Mouse (Mus musculus): Measurements from ENCODE around the gene Myo3b. TPM values are rescaled to one million over a fixed set of nuclear protein-coding genes. Genes with fewer than 3 reads are reported as not detected.

The Myo3b gene
- polyA plus RNA-seq, 1 experiment from 2014 or later: 0.12 TPM

DNA sequence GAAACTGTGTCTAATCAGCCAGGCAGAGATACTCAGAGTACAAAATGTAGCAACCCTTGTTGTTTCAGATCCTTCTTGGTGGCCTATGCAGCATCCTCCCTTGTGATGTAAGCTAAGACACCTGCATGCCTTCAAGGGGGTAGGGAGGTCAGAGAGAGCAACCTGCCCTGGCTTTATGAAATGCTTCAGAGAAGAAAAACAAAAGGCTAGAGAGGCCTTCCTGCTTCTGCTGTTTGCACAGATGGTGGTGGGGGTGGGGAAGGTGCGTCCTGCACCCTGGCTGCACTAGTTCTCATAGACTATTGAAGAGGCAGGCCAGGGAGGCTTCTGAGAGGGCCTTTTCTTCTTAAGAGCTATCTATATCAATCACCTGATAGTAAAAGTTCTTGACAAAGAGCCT lies 245.2 kb downstream of the Myo3b start:
- H3K9ac ChIP-seq: no peak overlapping the region
- H3K27me3 ChIP-seq: no peaks in the 10 kb centered on the region
- no peak overlapping the region for H3K27ac ChIP-seq
- no peaks in the 10 kb centered on the region for H3K9me3 ChIP-seq (replicated peaks)
- no peaks in the 10 kb centered on the region for H3K36me3 ChIP-seq
- 58% methylated on average over 1 of the region's 1 CpGs for whole genome bisulfite sequencing
- H3K4me3 ChIP-seq: no peak overlapping the region
- ATAC-seq (ENCODE audit: low FRiP score): no peak
- no peak overlapping the region for H3K4me2 ChIP-seq (replicated peaks)
- H3K4me1 ChIP-seq: no peaks in the 10 kb centered on the region

GRCm38 (mm10) chr2:70291063-70291462 lies 252.1 kb downstream of the Myo3b start:
- Histone ChIP-seq H3K4me2 (replicated peaks) (no peak overlapping the region), H3K9me3 (replicated peaks) (no peaks in the 10 kb centered on the region; the same call in 1 of the 2 replicates), H3K27me3 (no peaks in the 10 kb centered on the region), H3K4me1 (no peaks in the 10 kb centered on the region), H3K27ac (no peak overlapping the region), H3K9ac (no peak overlapping the region), H3K36me3 (no peaks in the 10 kb centered on the region), H3K4me3 (no peak overlapping the region)
- WGBS: 70% methylated on average over 5 of the region's 5 CpGs
- no peak for ATAC-seq (ENCODE audit: low FRiP score)

DNA sequence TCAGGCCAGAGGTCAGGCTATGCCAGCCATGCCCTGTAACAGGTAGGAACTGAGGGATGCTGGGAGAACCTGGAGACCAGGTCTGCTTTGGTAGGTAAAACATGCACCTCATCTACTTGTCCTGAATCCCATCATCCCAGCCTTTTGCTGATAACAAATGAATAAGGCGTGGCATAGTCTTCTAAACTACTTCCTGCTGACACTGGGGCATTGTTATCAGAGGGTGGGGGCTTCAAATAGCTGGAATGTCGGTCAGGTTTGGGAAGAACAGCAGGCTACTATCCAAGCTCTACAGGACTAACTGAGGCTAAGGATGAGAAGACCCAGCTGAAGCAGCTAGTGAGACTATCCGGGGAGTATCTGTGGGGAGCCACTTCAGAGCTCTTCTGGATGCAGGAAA lies 253.8 kb downstream of the Myo3b start:
- Histone ChIP-seq H3K27ac (no peak overlapping the region), H3K27me3 (no peaks in the 10 kb centered on the region), H3K9me3 (replicated peaks) (no peaks in the 10 kb centered on the region; the same call in 1 of the 2 replicates), H3K4me3 (no peak overlapping the region), H3K4me1 (no peaks in the 10 kb centered on the region), H3K36me3 (no peaks in the 10 kb centered on the region), H3K4me2 (replicated peaks) (no peak overlapping the region), H3K9ac (no peak overlapping the region)
- WGBS: 65% methylated on average over 3 of the region's 3 CpGs
- no peak for ATAC-seq (ENCODE audit: low FRiP score)

DNA sequence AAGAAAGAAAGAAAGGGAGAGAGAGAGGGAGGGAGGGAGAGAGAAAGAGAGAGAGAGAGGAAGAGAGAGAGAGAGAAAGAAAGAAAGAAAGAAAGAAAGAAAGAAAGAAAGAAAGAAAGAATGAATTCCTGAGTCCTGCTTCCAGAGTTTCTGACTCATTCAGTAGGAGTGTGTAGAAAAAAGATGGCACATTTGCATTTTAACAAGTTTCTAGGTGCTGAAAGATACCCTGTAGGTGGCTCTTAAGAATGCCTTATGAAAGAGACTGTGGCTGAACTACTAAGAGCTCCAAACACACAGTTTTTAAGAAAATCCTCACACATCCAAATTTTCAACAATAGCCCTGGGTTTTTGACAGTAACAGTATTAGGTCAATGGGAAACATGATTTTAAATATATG lies 264.0 kb downstream of the Myo3b start:
- H3K9ac ChIP-seq: no peak overlapping the region

GRCm38 (mm10) chr2:70315125-70315524 lies 276.2 kb downstream of the Myo3b start:
- Histone ChIP-seq H3K27me3 (no peaks in the 10 kb centered on the region), H3K9ac (no peak overlapping the region), H3K27ac (no peak overlapping the region), H3K4me3 (no peak overlapping the region), H3K4me2 (replicated peaks) (no peak overlapping the region), H3K4me1 (0 out of 2 replicates have a peak, but pooled peaks cover 5% of the 10 kb centered on the region), H3K36me3 (no peaks in the 10 kb centered on the region), H3K9me3 (replicated peaks) (no peaks in the 10 kb centered on the region)
- ATAC-seq (ENCODE audit: low FRiP score): no peak
- 75% methylated on average over 9 of the region's 9 CpGs for WGBS

More for the DNA sequence above, 264.0 kb downstream of the Myo3b start:
- Histone ChIP-seq H3K4me1 (no peaks in the 10 kb centered on the region), H3K9me3 (replicated peaks) (no peaks in the 10 kb centered on the region), H3K4me3 (no peak overlapping the region), H3K27ac (no peak overlapping the region), H3K4me2 (replicated peaks) (no peak overlapping the region), H3K36me3 (no peaks in the 10 kb centered on the region), H3K27me3 (no peaks in the 10 kb centered on the region)
- no peak for ATAC-seq (ENCODE audit: low FRiP score)

DNA sequence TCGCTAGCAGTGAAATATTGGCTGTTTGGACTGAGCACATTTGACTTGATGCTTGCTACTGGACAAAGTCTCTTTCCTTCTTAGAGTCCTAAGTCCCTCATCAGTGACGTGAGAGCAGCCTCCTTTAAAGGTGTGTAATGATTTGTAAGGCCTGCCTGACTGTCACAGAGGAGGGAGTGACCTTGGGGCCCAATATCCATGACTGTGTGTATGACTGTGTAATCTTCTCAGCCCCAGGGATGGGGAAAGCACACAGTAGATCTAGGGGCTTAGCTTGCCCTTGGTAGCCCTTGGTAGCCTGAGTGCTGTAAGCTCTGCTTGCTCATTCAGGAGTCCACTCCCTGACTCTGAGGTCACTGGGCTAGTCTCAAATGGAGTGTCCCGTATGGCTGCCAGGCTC lies 276.8 kb downstream of the Myo3b start:
- H3K9ac ChIP-seq: no peak overlapping the region
- ATAC-seq (ENCODE audit: low FRiP score): no peak
- WGBS: 84% methylated on average over 3 of the region's 3 CpGs
- no peak overlapping the region for H3K27ac ChIP-seq
- H3K36me3 ChIP-seq: no peaks in the 10 kb centered on the region
- H3K27me3 ChIP-seq: no peaks in the 10 kb centered on the region
- H3K4me1 ChIP-seq: 0 out of 2 replicates have a peak, but pooled peaks cover 5% of the 10 kb centered on the region
- H3K4me3 ChIP-seq: no peak overlapping the region
- H3K9me3 ChIP-seq (replicated peaks): no peaks in the 10 kb centered on the region
- no peak overlapping the region for H3K4me2 ChIP-seq (replicated peaks)

DNA sequence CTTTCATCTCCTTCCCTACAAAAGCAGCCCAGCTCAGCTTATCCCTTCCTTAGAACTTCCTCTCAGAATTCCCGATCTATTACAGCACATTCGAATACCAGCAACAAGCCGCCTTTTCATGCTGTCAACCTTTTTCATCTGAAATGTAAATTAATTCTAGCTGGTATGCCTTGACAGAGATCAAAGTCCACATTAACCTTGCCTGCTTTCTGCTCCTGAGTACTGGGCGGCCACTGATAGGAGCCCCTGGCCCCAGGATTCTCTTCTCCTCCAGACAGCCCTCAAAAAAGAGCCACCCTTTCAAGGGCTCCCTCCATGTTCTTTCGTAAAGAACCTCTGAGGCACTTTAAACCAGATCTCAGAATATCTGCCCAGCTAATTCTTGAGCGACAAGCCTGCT lies 278.9 kb downstream of the Myo3b start:
- Histone ChIP-seq H3K27me3 (no peaks in the 10 kb centered on the region), H3K9ac (no peak overlapping the region), H3K27ac (no peak overlapping the region), H3K36me3 (no peaks in the 10 kb centered on the region), H3K9me3 (replicated peaks) (no peaks in the 10 kb centered on the region), H3K4me1 (0 out of 2 replicates have a peak, but pooled peaks cover 5% of the 10 kb centered on the region), H3K4me3 (no peak overlapping the region), H3K4me2 (replicated peaks) (no peak overlapping the region)
- WGBS: 16% methylated on average over 6 of the region's 6 CpGs
- no peak for ATAC-seq (ENCODE audit: low FRiP score)

- Histone ChIP-seq H3K9me3 (replicated peaks) (no peaks in the 10 kb centered on the region), H3K4me2 (replicated peaks) (no peak overlapping the region), H3K9ac (no peak overlapping the region), H3K4me3 (no peak overlapping the region), H3K4me1 (0 out of 2 replicates have a peak, but pooled peaks cover 5% of the 10 kb centered on the region), H3K36me3 (no peaks in the 10 kb centered on the region), H3K27me3 (no peaks in the 10 kb centered on the region), H3K27ac (no peak overlapping the region)
- no peak for ATAC-seq (ENCODE audit: low FRiP score)
- WGBS: 53% methylated on average over 5 of the region's 5 CpGs
Measured at GRCm38 (mm10) chr2:70318861-70319555, 280.1 kb downstream of the Myo3b start.

- H3K27me3 ChIP-seq: no peaks in the 10 kb centered on the region
- ATAC-seq (ENCODE audit: low FRiP score): no peak
- no peak overlapping the region for H3K9ac ChIP-seq
- 0 out of 2 replicates have a peak, but pooled peaks cover 3% of the 10 kb centered on the region for H3K4me1 ChIP-seq
- no peak overlapping the region for H3K27ac ChIP-seq
- no peaks in the 10 kb centered on the region for H3K36me3 ChIP-seq
- whole genome bisulfite sequencing: 74% methylated on average over 9 of the region's 9 CpGs
- H3K4me3 ChIP-seq: no peak overlapping the region
- H3K9me3 ChIP-seq (replicated peaks): no peaks in the 10 kb centered on the region
- H3K4me2 ChIP-seq (replicated peaks): no peak overlapping the region
Measured at GRCm38 (mm10) chr2:70322767-70323166, 283.8 kb downstream of the Myo3b start.

- no peak for ATAC-seq (ENCODE audit: low FRiP score)
- Histone ChIP-seq H3K27ac (no peak overlapping the region), H3K4me2 (replicated peaks) (no peak overlapping the region), H3K9ac (no peak overlapping the region), H3K27me3 (no peaks in the 10 kb centered on the region), H3K36me3 (no peaks in the 10 kb centered on the region), H3K4me3 (no peak overlapping the region), H3K4me1 (no peaks in the 10 kb centered on the region), H3K9me3 (replicated peaks) (no peaks in the 10 kb centered on the region)
- WGBS: 82% methylated on average over 11 of the region's 11 CpGs
Measured at GRCm38 (mm10) chr2:70327602-70328001, 288.7 kb downstream of the Myo3b start.

DNA sequence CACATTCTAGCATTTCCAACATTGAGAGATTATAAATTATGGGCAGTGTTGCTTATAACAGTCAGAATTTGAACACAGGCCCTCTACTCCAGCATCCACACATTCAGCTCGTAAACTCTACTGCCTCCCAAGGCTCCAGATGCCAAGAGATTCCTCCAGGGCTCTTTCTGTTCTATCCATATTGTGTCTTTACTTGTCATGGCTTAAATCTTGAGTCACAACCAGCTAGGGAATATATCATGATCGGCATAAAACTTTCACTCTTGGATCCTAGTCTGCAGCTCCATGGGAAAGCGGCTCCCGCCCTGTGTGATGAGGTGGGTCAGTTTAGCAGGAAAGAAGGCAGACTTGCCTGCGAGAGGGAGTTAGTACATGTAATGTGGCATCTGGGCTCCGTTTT lies 294.0 kb downstream of the Myo3b start:
- Histone ChIP-seq H3K27me3 (no peaks in the 10 kb centered on the region), H3K36me3 (no peaks in the 10 kb centered on the region), H3K4me3 (no peak overlapping the region), H3K9ac (no peak overlapping the region), H3K27ac (no peak overlapping the region), H3K9me3 (replicated peaks) (no peaks in the 10 kb centered on the region), H3K4me2 (replicated peaks) (no peak overlapping the region), H3K4me1 (peaks cover 8% of the 10 kb centered on the region; the same call in 1 of the 2 replicates)
- ATAC-seq (ENCODE audit: low FRiP score): no peak
- WGBS: 91% methylated on average over 6 of the region's 6 CpGs

GRCm38 (mm10) chr2:70333553-70333952 lies 294.6 kb downstream of the Myo3b start:
- Histone ChIP-seq H3K27ac (no peak overlapping the region), H3K9ac (no peak overlapping the region), H3K4me3 (no peak overlapping the region), H3K4me1 (peaks cover 9% of the 10 kb centered on the region; the same call in 1 of the 2 replicates), H3K4me2 (replicated peaks) (no peak overlapping the region), H3K36me3 (no peaks in the 10 kb centered on the region), H3K27me3 (no peaks in the 10 kb centered on the region), H3K9me3 (replicated peaks) (no peaks in the 10 kb centered on the region)
- WGBS: 86% methylated on average over 6 of the region's 6 CpGs
- no peak for ATAC-seq (ENCODE audit: low FRiP score)

- Histone ChIP-seq H3K4me2 (replicated peaks) (no peak overlapping the region), H3K9ac (no peak overlapping the region), H3K27me3 (no peaks in the 10 kb centered on the region), H3K36me3 (no peaks in the 10 kb centered on the region), H3K9me3 (replicated peaks) (no peaks in the 10 kb centered on the region), H3K27ac (no peak overlapping the region), H3K4me1 (peaks cover 9% of the 10 kb centered on the region; the same call in 1 of the 2 replicates), H3K4me3 (no peak overlapping the region)
- WGBS: 77% methylated on average over 6 of the region's 6 CpGs
- ATAC-seq (ENCODE audit: low FRiP score): no peak
Measured at GRCm38 (mm10) chr2:70336551-70336950, 297.6 kb downstream of the Myo3b start.

Measured in hindbrain, embryonic 12.5 days (tissue).